Comparison of ENCODE assay signal across 20 mouse cellular contexts in genomic region chr4:106747001-106747580, GRCm38 (mm10). TPM values are rescaled to one million over a fixed set of nuclear protein-coding genes. Genes with fewer than 3 reads are reported as not detected.
A peak's percentile ranks its signal among the peaks of the same experiment; 100 is the strongest.
DNase-seq lines count a peak whose midpoint lies in the region; ATAC-seq and TF ChIP-seq lines count a peak whose summit lies in the region.
"Had no signal": no experiment of that assay in that cellular context is flagged by ENCODE, and none has a peak within 500 bp of the region (broad histone marks: within the 10 kb centered on the region; RNA-seq: fewer than 3 reads in every experiment).

No protein-coding gene starts in this region.

- TF ChIP-seq CTCF in hindbrain, postnatal 0 days (IDR thresholded peaks at IDR 0.05; ENCODE audit: low read depth), result no peak

- H3K4me1 ChIP-seq in hindbrain, postnatal 0 days (ENCODE audit: insufficient read depth, low read length), result 0 out of 2 replicates have a peak, but pooled peaks cover 7% of the 10 kb centered on the region
- H3K4me1 ChIP-seq in hindbrain, embryonic 14.5 days (replicated peaks; ENCODE audit: control insufficient read depth, insufficient read depth, low read length), result peaks cover 20% of the 10 kb centered on the region
- peaks cover 9% of the 10 kb centered on the region; the same call in 1 of the 2 replicates for H3K4me1 ChIP-seq in midbrain, embryonic 14.5 days (ENCODE audit: control insufficient read depth, insufficient read depth, low read length)

- no peak overlapping the region for H3K4me2 ChIP-seq in hindbrain, postnatal 0 days (ENCODE audit: low read depth, low read length)
- H3K4me2 ChIP-seq in hindbrain, embryonic 14.5 days (replicated peaks), result no peak overlapping the region
- no peak overlapping the region for H3K4me2 ChIP-seq in midbrain, embryonic 14.5 days (ENCODE audit: low read length)
- H3K4me2 ChIP-seq: heart, embryonic 13.5 days; limb, embryonic 12.5 days had no signal

- H3K4me3 ChIP-seq in hindbrain, postnatal 0 days (ENCODE audit: low read length), result no peak overlapping the region
- H3K4me3 ChIP-seq in hindbrain, embryonic 14.5 days (replicated peaks; ENCODE audit: low read length), result no peak overlapping the region
- no peak overlapping the region for H3K4me3 ChIP-seq in midbrain, embryonic 14.5 days (replicated peaks; ENCODE audit: low read depth, low read length)
- H3K4me3 ChIP-seq: erythroblast, embryonic 14.5 days; heart, embryonic 13.5 days; limb, embryonic 12.5 days had no signal

- 60% methylated on average over 1 of the region's 1 CpGs for WGBS in hindbrain, postnatal 0 days
- WGBS in hindbrain, embryonic 14.5 days, result 75% methylated on average over 1 of the region's 1 CpGs
- 59% methylated on average over 1 of the region's 1 CpGs for WGBS in midbrain, embryonic 14.5 days

- no peak for ATAC-seq in hindbrain, postnatal 0 days
- ATAC-seq in hindbrain, embryonic 14.5 days (ENCODE audit: low FRiP score), result no peak
- ATAC-seq in midbrain, embryonic 14.5 days (ENCODE audit: low FRiP score, low TSS enrichment), result no peak

- no peaks in the 10 kb centered on the region for H3K36me3 ChIP-seq in hindbrain, postnatal 0 days (ENCODE audit: insufficient read depth, low read length)
- H3K36me3 ChIP-seq in hindbrain, embryonic 14.5 days (replicated peaks; ENCODE audit: control insufficient read depth, insufficient read depth), result no peaks in the 10 kb centered on the region
- no peaks in the 10 kb centered on the region for H3K36me3 ChIP-seq in midbrain, embryonic 14.5 days (ENCODE audit: control insufficient read depth, insufficient read depth, low read length)

- H3K27ac ChIP-seq in hindbrain, postnatal 0 days, result no peak overlapping the region
- H3K27ac ChIP-seq in hindbrain, embryonic 14.5 days, result no peak overlapping the region
- no peak overlapping the region for H3K27ac ChIP-seq in midbrain, embryonic 14.5 days (replicated peaks; ENCODE audit: low read depth, low read length)
- H3K27ac ChIP-seq: heart, embryonic 13.5 days; limb, embryonic 12.5 days had no signal

- H3K9me3 ChIP-seq in hindbrain, postnatal 0 days (ENCODE audit: low read length), result no peaks in the 10 kb centered on the region
- H3K9me3 ChIP-seq in hindbrain, embryonic 14.5 days (ENCODE audit: control insufficient read depth, low read length), result no peaks in the 10 kb centered on the region
- H3K9me3 ChIP-seq in midbrain, embryonic 14.5 days (ENCODE audit: control insufficient read depth, low read length), result no peaks in the 10 kb centered on the region
- H3K9me3 ChIP-seq: heart, embryonic 13.5 days; limb, embryonic 12.5 days had no signal

- peak; percentile 31 for DNase-seq in adrenal gland, postnatal 14 days
- DNase-seq in adrenal gland, adult 2 months, result no peak
- DNase-seq in hindbrain, postnatal 0 days (ENCODE audit: low spot score), result peak; percentile 13
- no peak for DNase-seq in hindbrain, embryonic 14.5 days (ENCODE audit: low spot score)
- DNase-seq in embryo, embryonic 10.5 days (ENCODE audit: low spot score), result peak; percentile 18
- peak; percentile 44 for DNase-seq in midbrain, embryonic 14.5 days
- DNase-seq in testis, postnatal 14 days (ENCODE audit: low spot score), result no peak
- no peak for DNase-seq in urinary bladder, postnatal 25 days (ENCODE audit: low spot score)
- DNase-seq: adrenal gland, postnatal 25 days; heart, postnatal 4 days; kidney, postnatal 14 days; lung, postnatal 14 days; right cerebral cortex, postnatal 14 days had no signal

- H3K9ac ChIP-seq in hindbrain, postnatal 0 days (replicated peaks; ENCODE audit: low read length), result no peak overlapping the region
- no peak overlapping the region for H3K9ac ChIP-seq in hindbrain, embryonic 14.5 days
- H3K9ac ChIP-seq in midbrain, embryonic 14.5 days (replicated peaks; ENCODE audit: low read length), result no peak overlapping the region
- H3K9ac ChIP-seq: heart, embryonic 13.5 days; limb, embryonic 12.5 days had no signal

- H3K27me3 ChIP-seq in hindbrain, postnatal 0 days (ENCODE audit: insufficient read depth, low read length), result no peaks in the 10 kb centered on the region
- no peaks in the 10 kb centered on the region for H3K27me3 ChIP-seq in hindbrain, embryonic 14.5 days (ENCODE audit: control insufficient read depth, insufficient read depth, low read length)
- H3K27me3 ChIP-seq in midbrain, embryonic 14.5 days (ENCODE audit: control insufficient read depth, insufficient read depth, low read length), result no peaks in the 10 kb centered on the region
- H3K27me3 ChIP-seq: heart, embryonic 13.5 days; limb, embryonic 12.5 days had no signal

RNA-seq across cellular contexts. Expression of gene Fam151a, which starts 13.4 kb away (rescaled TPM):
- 0.26 TPM in 1 of 2 replicates, not detected in the other for total RNA-seq in adrenal gland, postnatal 14 days (2021)
- under 1 TPM; 0.23 to 0.45 TPM for total RNA-seq in adrenal gland, adult 2 months (2021)
- polyA plus RNA-seq in adrenal gland, adult 2 months (2012; rRNA removed), result 0.18 TPM in 1 of 2 replicates, not detected in the other
- not detected in 2 replicates for total RNA-seq in hindbrain, postnatal 0 days (2014; rRNA removed)
- polyA plus RNA-seq in hindbrain, postnatal 0 days (2015; fragmentation: Nextera tagmentation; extraction: Ambion mirVana), result not detected in 2 replicates
- not detected in 2 replicates for polyA plus RNA-seq in hindbrain, embryonic 14.5 days (2014; fragmentation: Nextera tagmentation; extraction: Ambion mirVana)
- polyA plus RNA-seq in midbrain, embryonic 14.5 days (2014; fragmentation: Nextera tagmentation; extraction: Ambion mirVana), result not detected in 2 replicates
- total RNA-seq: common myeloid progenitor, adult 5-6 weeks; gastrocnemius, adult 18-20 months; granulocyte monocyte progenitor cell, adult 5-6 weeks; megakaryocyte-erythroid progenitor cell, adult 5-6 weeks had no signal
- polyA plus RNA-seq: erythroblast, embryonic 14.5 days; limb, embryonic 12.5 days had no signal

RNA-seq across cellular contexts. Expression of gene Mroh7, which starts 16.4 kb away (rescaled TPM):
- total RNA-seq in adrenal gland, postnatal 14 days (2021), result 0.41 and 2.9 TPM in 2 replicates
- total RNA-seq in adrenal gland, adult 2 months (2021), result 1 to 10 TPM in 1 of 2 experiments, under 1 TPM in 1; 0.83 to 1.4 TPM
- polyA plus RNA-seq in adrenal gland, adult 2 months (2012; rRNA removed), result 3.1 and 5.1 TPM in 2 replicates
- total RNA-seq in hindbrain, postnatal 0 days (2014; rRNA removed), result 0.68 and 0.99 TPM in 2 replicates
- 0.59 and 0.98 TPM in 2 replicates for polyA plus RNA-seq in hindbrain, postnatal 0 days (2015; fragmentation: Nextera tagmentation; extraction: Ambion mirVana)
- polyA plus RNA-seq in hindbrain, embryonic 14.5 days (2014; fragmentation: Nextera tagmentation; extraction: Ambion mirVana), result 0.83 and 1.1 TPM in 2 replicates
- 0.26 and 0.43 TPM in 2 replicates for polyA plus RNA-seq in midbrain, embryonic 14.5 days (2014; fragmentation: Nextera tagmentation; extraction: Ambion mirVana)
- total RNA-seq: common myeloid progenitor, adult 5-6 weeks; granulocyte monocyte progenitor cell, adult 5-6 weeks; megakaryocyte-erythroid progenitor cell, adult 5-6 weeks had no signal
- polyA plus RNA-seq: erythroblast, embryonic 14.5 days had no signal

RNA-seq across cellular contexts. Expression of gene Acot11, which starts 57.7 kb away (rescaled TPM):
- 55.2 and 61.6 TPM in 2 replicates for total RNA-seq in adrenal gland, postnatal 14 days (2021)
- 10 to 100 TPM; 46.7 to 84.2 TPM for total RNA-seq in adrenal gland, adult 2 months (2021)
- polyA plus RNA-seq in adrenal gland, adult 2 months (2012; rRNA removed), result 21.2 and 23.2 TPM in 2 replicates
- total RNA-seq in hindbrain, postnatal 0 days (2014; rRNA removed), result 11.1 and 12.2 TPM in 2 replicates
- 2.0 and 2.7 TPM in 2 replicates for polyA plus RNA-seq in hindbrain, postnatal 0 days (2015; fragmentation: Nextera tagmentation; extraction: Ambion mirVana)
- polyA plus RNA-seq in hindbrain, embryonic 14.5 days (2014; fragmentation: Nextera tagmentation; extraction: Ambion mirVana), result 2.0 and 2.1 TPM in 2 replicates
- 0.78 and 1.3 TPM in 2 replicates for polyA plus RNA-seq in midbrain, embryonic 14.5 days (2014; fragmentation: Nextera tagmentation; extraction: Ambion mirVana)

Comparison
In these comparisons a context has a peak if more than half of its experiments do, and no peak if none do; other contexts are left out.
1. DNase-seq: peak in adrenal gland, postnatal 14 days (single experiment), hindbrain, postnatal 0 days (single experiment), embryo, embryonic 10.5 days (single experiment) and midbrain, embryonic 14.5 days (single experiment); none in adrenal gland, adult 2 months (single experiment), hindbrain, embryonic 14.5 days (single experiment), testis, postnatal 14 days (single experiment) and urinary bladder, postnatal 25 days (single experiment).